In the genomic region with DNA sequence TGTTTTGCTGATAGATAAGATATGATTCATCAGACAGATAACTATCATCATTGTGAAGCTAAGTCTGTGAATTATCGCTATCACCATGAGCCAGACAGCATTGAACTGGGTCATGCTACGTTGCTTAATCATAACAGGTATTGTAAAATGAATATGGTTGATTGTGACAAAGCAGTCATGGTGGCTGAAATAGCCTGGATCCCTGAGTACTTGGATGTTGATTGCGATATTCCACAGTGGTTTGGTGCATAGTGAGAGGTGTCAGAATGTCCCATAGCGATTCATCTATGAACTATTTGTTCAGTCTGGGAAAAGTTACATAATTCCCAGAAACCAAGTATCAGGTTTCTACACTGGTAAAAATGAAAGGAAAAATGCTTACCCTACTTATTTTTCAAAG, we compare ENCODE assay signal across 36 mouse cellular contexts. TPM values are rescaled to one million over a fixed set of nuclear protein-coding genes. Genes with fewer than 3 reads are reported as not detected.
DNase-seq lines count a peak whose midpoint lies in the region; ATAC-seq and TF ChIP-seq lines count a peak whose summit lies in the region.
"Had no signal": no experiment of that assay in that cellular context is flagged by ENCODE, and none has a peak within 500 bp of the region (broad histone marks: within the 10 kb centered on the region; RNA-seq: fewer than 3 reads in every experiment).

No protein-coding gene starts in this region.

- peak; percentile 35 for DNase-seq in 416B (ENCODE audit: low read depth)
- DNase-seq in G1E (ENCODE audit: low spot score), result no peak
- DNase-seq in fat pad, adult 2 months (ENCODE audit: extremely low read depth, low read depth, low spot score), result peak; percentile 2
- peak; percentile 41 for DNase-seq in lung, postnatal 36 days
- DNase-seq in testis, postnatal 10 days (ENCODE audit: low spot score), result no peak
- DNase-seq in left cerebral cortex, adult 8-10 months (ENCODE audit: low spot score in 2 of 2), result no peak
- DNase-seq: adrenal gland, adult 8-10 months; cerebellum, adult 8-10 months; cerebellum, postnatal 25 days; gastrocnemius, postnatal 36 days; heart, postnatal 10 days; kidney, adult 8-10 months; layer of hippocampus, adult 9-11 months; liver; lung, embryonic 14.5 days; thymus, postnatal 25 days had no signal

- WGBS in midbrain, embryonic 15.5 days, result 92% methylated on average over 4 of the region's 4 CpGs

- no peaks in the 10 kb centered on the region for H3K9me3 ChIP-seq in G1E (replicated peaks)
- H3K9me3 ChIP-seq in midbrain, embryonic 15.5 days, result no peaks in the 10 kb centered on the region
- H3K9me3 ChIP-seq: embryonic facial prominence, embryonic 10.5 days; embryonic facial prominence, embryonic 15.5 days; heart, embryonic 13.5 days; hindbrain, embryonic 15.5 days; neural tube, embryonic 13.5 days; stomach, embryonic 15.5 days had no signal

- no peak overlapping the region for H3K4me3 ChIP-seq in G1E (ENCODE audit: low read depth, low read length)
- H3K4me3 ChIP-seq in midbrain, embryonic 15.5 days, result no peak overlapping the region
- H3K4me3 ChIP-seq: embryonic facial prominence, embryonic 10.5 days; embryonic facial prominence, embryonic 15.5 days; heart, embryonic 13.5 days; hindbrain, embryonic 15.5 days; neural tube, embryonic 13.5 days; stomach, embryonic 15.5 days had no signal

- no peak for TF ChIP-seq CTCF in G1E (IDR thresholded peaks at IDR 0.05; ENCODE audit: low read depth, low read length)

- H3K27ac ChIP-seq in midbrain, embryonic 15.5 days, result no peak overlapping the region
- H3K27ac ChIP-seq: embryonic facial prominence, embryonic 10.5 days; embryonic facial prominence, embryonic 15.5 days; heart, embryonic 13.5 days; hindbrain, embryonic 15.5 days; kidney, postnatal 0 days; liver, embryonic 14.5 days; neural tube, embryonic 13.5 days; stomach, embryonic 15.5 days had no signal

- no peak overlapping the region for H3K9ac ChIP-seq in midbrain, embryonic 15.5 days
- H3K9ac ChIP-seq: embryonic facial prominence, embryonic 15.5 days; heart, embryonic 13.5 days; hindbrain, embryonic 15.5 days; liver, embryonic 14.5 days; lung, embryonic 14.5 days; neural tube, embryonic 13.5 days; stomach, embryonic 15.5 days had no signal

- no peaks in the 10 kb centered on the region for H3K36me3 ChIP-seq in G1E (replicated peaks)
- no peaks in the 10 kb centered on the region for H3K36me3 ChIP-seq in midbrain, embryonic 15.5 days (replicated peaks)
- H3K36me3 ChIP-seq: embryonic facial prominence, embryonic 10.5 days; embryonic facial prominence, embryonic 15.5 days; heart, embryonic 13.5 days; hindbrain, embryonic 15.5 days; neural tube, embryonic 13.5 days; stomach, embryonic 15.5 days had no signal

- peaks cover 19% of the 10 kb centered on the region for H3K4me1 ChIP-seq in G1E (ENCODE audit: insufficient read depth, low read depth, low read length)
- no peaks in the 10 kb centered on the region for H3K4me1 ChIP-seq in midbrain, embryonic 15.5 days
- H3K4me1 ChIP-seq: embryonic facial prominence, embryonic 10.5 days; embryonic facial prominence, embryonic 15.5 days; heart, embryonic 13.5 days; hindbrain, embryonic 15.5 days; neural tube, embryonic 13.5 days; stomach, embryonic 15.5 days had no signal

- H3K27me3 ChIP-seq in G1E (ENCODE audit: insufficient read depth, low read length), result peaks cover 9% of the 10 kb centered on the region
- no peaks in the 10 kb centered on the region for H3K27me3 ChIP-seq in midbrain, embryonic 15.5 days (replicated peaks)
- H3K27me3 ChIP-seq: embryonic facial prominence, embryonic 15.5 days; heart, embryonic 13.5 days; hindbrain, embryonic 15.5 days; neural tube, embryonic 13.5 days; stomach, embryonic 15.5 days had no signal

- H3K4me2 ChIP-seq in midbrain, embryonic 15.5 days, result no peak overlapping the region
- H3K4me2 ChIP-seq: embryonic facial prominence, embryonic 15.5 days; heart, embryonic 13.5 days; hindbrain, embryonic 15.5 days; lung, embryonic 14.5 days; midbrain, embryonic 11.5 days; neural tube, embryonic 13.5 days; stomach, embryonic 15.5 days had no signal

- peak; percentile 52; the same call in 1 of the 2 replicates for ATAC-seq in G1E (ENCODE audit: extremely low read depth, insufficient number of reproducible peaks, low FRiP score, poor library complexity, severe bottlenecking)
- ATAC-seq in midbrain, embryonic 15.5 days (replicated peaks), result no peak
- ATAC-seq: activated CD4-positive, CD25-positive, alpha-beta regulatory T cell, adult 4 months; forebrain, embryonic 14.5 days had no signal

RNA-seq across cellular contexts. Expression of a gene that starts 41.0 kb away (rescaled TPM):
- total RNA-seq in G1E (2014; fragmentation: Nextera tagmentation) (16.0 and 21.0 TPM in 2 replicates), G1E (2017) (44.4 and 50.8 TPM in 2 replicates)
- 1.6 and 1.8 TPM in 2 replicates for polyA plus RNA-seq in G1E (2012)
- 20.8 and 21.6 TPM in 2 replicates for polyA plus RNA-seq in midbrain, embryonic 15.5 days (2015; fragmentation: Nextera tagmentation; extraction: Ambion mirVana)
- 10 to 100 TPM; 34.5 to 37.6 (median 35.7) TPM for total RNA-seq in left cerebral cortex, adult 8-10 months (2022)

RNA-seq across cellular contexts. Expression of a gene that starts 44.2 kb away (rescaled TPM):
- total RNA-seq in G1E (2014; fragmentation: Nextera tagmentation) (not detected in 2 replicates), G1E (2017) (not detected in 2 replicates)
- not detected in 2 replicates for polyA plus RNA-seq in G1E (2012)
- polyA plus RNA-seq in midbrain, embryonic 15.5 days (2015; fragmentation: Nextera tagmentation; extraction: Ambion mirVana), result not detected in 2 replicates
- total RNA-seq in left cerebral cortex, adult 8-10 months (2022), result not detected
- total RNA-seq: adrenal gland, adult 8-10 months; adrenal gland, postnatal 4 days; gastrocnemius, postnatal 36 days; heart, adult 8-10 months; heart, postnatal 10 days; hematopoietic stem cell, adult 5-6 weeks; left cerebral cortex, postnatal 14 days; megakaryocyte, adult 5-6 weeks; midbrain, postnatal 0 days had no signal
- polyA plus RNA-seq: activated CD4-positive, CD25-positive, alpha-beta regulatory T cell, adult 4 months; embryonic facial prominence, embryonic 10.5 days; embryonic facial prominence, embryonic 15.5 days; forebrain, embryonic 14.5 days; heart, embryonic 13.5 days; hindbrain, embryonic 15.5 days; intestine, embryonic 14.5 days; kidney, postnatal 0 days; limb, embryonic 11.5 days; liver, embryonic 14.5 days; lung, embryonic 14.5 days; midbrain, embryonic 11.5 days; midbrain, postnatal 0 days; neural tube, embryonic 13.5 days; stomach, embryonic 15.5 days had no signal

Comparison
In these comparisons a context has a peak if more than half of its experiments do, and no peak if none do; other contexts are left out.
1. DNase-seq: peak in 416B (single experiment), fat pad, adult 2 months (single experiment) and lung, postnatal 36 days (single experiment); none in G1E (single experiment), testis, postnatal 10 days (single experiment) and left cerebral cortex, adult 8-10 months (0 of 2).